ENCODE assay signal across 8 mouse cellular contexts in genomic region chr19:29803946-29804345, GRCm38 (mm10). TPM values are rescaled to one million over a fixed set of nuclear protein-coding genes. Genes with fewer than 3 reads are reported as not detected.
A peak's percentile ranks its signal among the peaks of the same experiment; 100 is the strongest.
DNase-seq lines count a peak whose midpoint lies in the region; ATAC-seq and TF ChIP-seq lines count a peak whose summit lies in the region.

No protein-coding gene starts in this region.

- no peak overlapping the region for H3K27ac ChIP-seq in layer of hippocampus, adult 2 months
- H3K27ac ChIP-seq in embryonic facial prominence, embryonic 15.5 days (replicated peaks): no peak overlapping the region
- no peak overlapping the region for H3K27ac ChIP-seq in intestine, embryonic 16.5 days (ENCODE audit: low read length)
- H3K27ac ChIP-seq in neural tube, embryonic 12.5 days: no peak overlapping the region

- H3K9ac ChIP-seq in embryonic facial prominence, embryonic 15.5 days: no peak overlapping the region
- H3K9ac ChIP-seq in intestine, embryonic 16.5 days (ENCODE audit: low read depth, low read length): no peak overlapping the region
- H3K9ac ChIP-seq in neural tube, embryonic 12.5 days: no peak overlapping the region

- H3K27me3 ChIP-seq in embryonic facial prominence, embryonic 15.5 days: no peaks in the 10 kb centered on the region
- H3K27me3 ChIP-seq in intestine, embryonic 16.5 days (replicated peaks; ENCODE audit: control insufficient read depth, insufficient read depth, low read length): no peaks in the 10 kb centered on the region
- H3K27me3 ChIP-seq in neural tube, embryonic 12.5 days (replicated peaks): no peaks in the 10 kb centered on the region

- peak overlapping the region; percentile 90 for H3K4me3 ChIP-seq in layer of hippocampus, adult 2 months
- H3K4me3 ChIP-seq in embryonic facial prominence, embryonic 15.5 days (replicated peaks): peak overlapping the region; percentile 20; the same call in 1 of the 2 replicates
- peak overlapping the region; percentile 25 for H3K4me3 ChIP-seq in intestine, embryonic 16.5 days (ENCODE audit: low read length)
- no peak overlapping the region; the same call in 1 of the 2 replicates for H3K4me3 ChIP-seq in neural tube, embryonic 12.5 days

- ATAC-seq in embryonic facial prominence, embryonic 15.5 days (ENCODE audit: insufficient number of reproducible peaks, low FRiP score, low TSS enrichment, low read depth): no peak
- ATAC-seq in intestine, embryonic 16.5 days: no peak
- no peak for ATAC-seq in neural tube, embryonic 12.5 days (ENCODE audit: low FRiP score, low read depth)
- ATAC-seq in CD4-positive, CD25-positive, alpha-beta regulatory T cell, adult 4 months: no peak

- 38% methylated on average over 3 of the region's 3 CpGs for WGBS in embryonic facial prominence, embryonic 15.5 days
- 47% methylated on average over 3 of the region's 3 CpGs for WGBS in intestine, embryonic 16.5 days
- 49% methylated on average over 3 of the region's 3 CpGs for WGBS in neural tube, embryonic 12.5 days

- H3K4me2 ChIP-seq in embryonic facial prominence, embryonic 15.5 days (replicated peaks): peak overlapping the region; percentile 48
- peak overlapping the region; percentile 46 for H3K4me2 ChIP-seq in intestine, embryonic 16.5 days (ENCODE audit: low read depth, low read length)
- H3K4me2 ChIP-seq in neural tube, embryonic 12.5 days (replicated peaks): peak overlapping the region; percentile 97

- H3K36me3 ChIP-seq in embryonic facial prominence, embryonic 15.5 days: peaks cover 2% of the 10 kb centered on the region; the same call in 1 of the 2 replicates
- H3K36me3 ChIP-seq in intestine, embryonic 16.5 days (ENCODE audit: control insufficient read depth, insufficient read depth, low read length): no peaks in the 10 kb centered on the region
- peaks cover 1% of the 10 kb centered on the region for H3K36me3 ChIP-seq in neural tube, embryonic 12.5 days

- DNase-seq in layer of hippocampus, adult 2 months (ENCODE audit: low spot score in 2 of 2): no peak
- no peak for DNase-seq in layer of hippocampus, postnatal 14 days (ENCODE audit: low spot score in 2 of 2)
- DNase-seq in adrenal gland, adult 8-10 months: no peak
- DNase-seq in frontal cortex, postnatal 36 days (ENCODE audit: low spot score in 2 of 2): no peak

- H3K9me3 ChIP-seq in embryonic facial prominence, embryonic 15.5 days (replicated peaks): no peaks in the 10 kb centered on the region
- no peaks in the 10 kb centered on the region for H3K9me3 ChIP-seq in intestine, embryonic 16.5 days (ENCODE audit: control insufficient read depth, low read length)
- H3K9me3 ChIP-seq in neural tube, embryonic 12.5 days: no peaks in the 10 kb centered on the region

- TF ChIP-seq CTCF in layer of hippocampus, adult 2 months (conservative IDR thresholded peaks at IDR 0.05): no peak

- peaks cover 9% of the 10 kb centered on the region for H3K4me1 ChIP-seq in embryonic facial prominence, embryonic 15.5 days
- H3K4me1 ChIP-seq in intestine, embryonic 16.5 days (ENCODE audit: control insufficient read depth, insufficient read depth, low read length): peaks cover 7% of the 10 kb centered on the region
- peaks cover 11% of the 10 kb centered on the region for H3K4me1 ChIP-seq in neural tube, embryonic 12.5 days

RNA-seq across cellular contexts. Expression of gene 9930021J03Rik, which starts 1.8 kb away (rescaled TPM):
- total RNA-seq in layer of hippocampus, adult 2 months (2021): 10 to 100 TPM; 40.9 to 41.2 TPM
- 10 to 100 TPM; 25.0 to 27.3 TPM for total RNA-seq in layer of hippocampus, postnatal 14 days (2021)
- 5.6 and 5.7 TPM in 2 replicates for polyA plus RNA-seq in embryonic facial prominence, embryonic 15.5 days (2015; fragmentation: Nextera tagmentation; extraction: Ambion mirVana)
- 2.4 and 2.7 TPM in 2 replicates for polyA plus RNA-seq in intestine, embryonic 16.5 days (2015; fragmentation: Nextera tagmentation; extraction: Ambion mirVana)
- polyA plus RNA-seq in neural tube, embryonic 12.5 days (2016; fragmentation: Nextera tagmentation; extraction: Ambion mirVana): 7.4 and 8.3 TPM in 2 replicates
- polyA plus RNA-seq in CD4-positive, CD25-positive, alpha-beta regulatory T cell, adult 4 months (2017; shearing (Covaris generic)): 1 to 10 TPM; 5.1 to 9.6 TPM
- 10 to 100 TPM; 14.8 to 20.4 (median 16.8) TPM for total RNA-seq in adrenal gland, adult 8-10 months (2022)

RNA-seq across cellular contexts. Expression of gene Ranbp6, which starts 8.8 kb away (rescaled TPM):
- total RNA-seq in layer of hippocampus, adult 2 months (2021): 10 to 100 TPM; 34.7 TPM
- 10 to 100 TPM; 30.0 to 32.1 TPM for total RNA-seq in layer of hippocampus, postnatal 14 days (2021)
- polyA plus RNA-seq in embryonic facial prominence, embryonic 15.5 days (2015; fragmentation: Nextera tagmentation; extraction: Ambion mirVana): 15.8 and 16.2 TPM in 2 replicates
- polyA plus RNA-seq in intestine, embryonic 16.5 days (2015; fragmentation: Nextera tagmentation; extraction: Ambion mirVana): 9.9 and 10.7 TPM in 2 replicates
- polyA plus RNA-seq in neural tube, embryonic 12.5 days (2016; fragmentation: Nextera tagmentation; extraction: Ambion mirVana): 41.8 and 41.9 TPM in 2 replicates
- 10 to 100 TPM in 1 of 2 experiments, 1 to 10 TPM in 1; 9.4 to 10.9 TPM for polyA plus RNA-seq in CD4-positive, CD25-positive, alpha-beta regulatory T cell, adult 4 months (2017; shearing (Covaris generic))
- total RNA-seq in adrenal gland, adult 8-10 months (2022): 10 to 100 TPM; 16.4 to 19.7 (median 19.3) TPM

Comparison
In these comparisons a context has a peak if more than half of its experiments do, and no peak if none do; other contexts are left out.
1. H3K4me2 ChIP-seq: peak in every context shown above with its lines; median percentile 97 in neural tube, embryonic 12.5 days; 48 in embryonic facial prominence, embryonic 15.5 days; 46 in intestine, embryonic 16.5 days.